Mouse (Mus musculus) kidney, embryonic 16.5 days (tissue): ENCODE data around the gene Klk1b11. TPM values are rescaled to one million over a fixed set of nuclear protein-coding genes. Genes with fewer than 3 reads are reported as not detected.
"Not testable (repeated sequence)": the region's sequence is repeated elsewhere in the genome, so short reads cannot be mapped to it uniquely, and the experiment has no call there.

Experiments used
- ATAC-seq: fragments of 200-750 bp; cut with Nextera tagmentation; 2 replicates; pipeline ENCODE4 v1.8.0; 2017; ENCODE audit warnings: moderate TSS enrichment; ENCODE audit not compliant: low FRiP score, low TSS enrichment
- H3K27ac ChIP-seq: fragments of 300-500 bp; sonication (generic); 2 replicates; pipeline ENCODE4 v1.5.1; 2014; ENCODE audit warnings: low read length
- H3K27me3 ChIP-seq: fragments of 300-500 bp; sonication (generic); 2 replicates; pipeline ENCODE4 v1.6.1; 2014; ENCODE audit warnings: low read length, control low read depth, mixed read lengths; ENCODE audit not compliant: insufficient read depth
- H3K36me3 ChIP-seq: fragments of 300-500 bp; sonication (generic); 2 replicates; pipeline ENCODE4 v1.6.1; 2014; ENCODE audit warnings: low read length, control low read depth, mixed read lengths; ENCODE audit not compliant: insufficient read depth
- H3K4me1 ChIP-seq: fragments of 300-500 bp; sonication (generic); 2 replicates; pipeline ENCODE4 v1.6.1; 2014; ENCODE audit warnings: low read length, control low read depth, mixed read lengths; ENCODE audit not compliant: insufficient read depth
- H3K4me2 ChIP-seq: fragments of 300-500 bp; sonication (generic); replicated peaks from 2 replicates; pipeline ENCODE4 v1.6.1; 2014; ENCODE audit warnings: low read depth, low read length
- H3K4me3 ChIP-seq: fragments of 300-500 bp; sonication (generic); 2 replicates; pipeline ENCODE4 v1.5.1; 2014; ENCODE audit warnings: mild to moderate bottlenecking, low read length
- H3K9ac ChIP-seq: fragments of 300-500 bp; sonication (generic); replicated peaks from 2 replicates; pipeline ENCODE4 v1.6.1; 2014; ENCODE audit warnings: low read length
- H3K9me3 ChIP-seq: fragments of 300-500 bp; sonication (generic); 2 replicates; pipeline ENCODE4 v1.6.1; 2016; ENCODE audit warnings: low read length, control low read depth
- WGBS: fragments of 180-500 bp; shearing (Covaris S2); extraction: QIAGEN DNeasy Blood & Tissue Kit; methylation state at CpG from one replicate; pipeline ENCODE4 v1.1.7; 2014; 5-methylcytosine and 5-hydroxymethylcytosine counted together
- polyA plus RNA-seq: library from polyadenylated mRNA; unstranded; fragments of >200 nt; fragmentation: Nextera tagmentation; extraction: Ambion mirVana; gene quantifications from 2 replicates; pipeline ENCODE4 v1.2.1, GENCODE M21; 2015

Gene Klk1b11
- polyA plus RNA-seq, 1 experiment from 2014 or later = not detected

- ATAC-seq, H3K27me3 ChIP-seq, H3K27ac ChIP-seq, H3K36me3 ChIP-seq, H3K9ac ChIP-seq, H3K4me3 ChIP-seq, H3K4me1 ChIP-seq, H3K4me2 ChIP-seq, H3K9me3 ChIP-seq: not testable (repeated sequence)
Measured at GRCm38 (mm10) chr7:44011868-44012267, 16.2 kb downstream of the Klk1b11 start, which contains the start of gene Klk1b26. Gene Klk1b26, plus strand, starts transcription at chr7:44012168.

GRCm38 (mm10) chr7:44014666-44015065 lies 19.0 kb downstream of the Klk1b11 start:
- not testable (repeated sequence) for ATAC-seq, H3K9ac ChIP-seq, H3K4me3 ChIP-seq, H3K27me3 ChIP-seq, H3K27ac ChIP-seq, H3K36me3 ChIP-seq, H3K4me1 ChIP-seq, H3K4me2 ChIP-seq, H3K9me3 ChIP-seq
- 86% methylated on average over 6 of the region's 6 CpGs for WGBS

DNA sequence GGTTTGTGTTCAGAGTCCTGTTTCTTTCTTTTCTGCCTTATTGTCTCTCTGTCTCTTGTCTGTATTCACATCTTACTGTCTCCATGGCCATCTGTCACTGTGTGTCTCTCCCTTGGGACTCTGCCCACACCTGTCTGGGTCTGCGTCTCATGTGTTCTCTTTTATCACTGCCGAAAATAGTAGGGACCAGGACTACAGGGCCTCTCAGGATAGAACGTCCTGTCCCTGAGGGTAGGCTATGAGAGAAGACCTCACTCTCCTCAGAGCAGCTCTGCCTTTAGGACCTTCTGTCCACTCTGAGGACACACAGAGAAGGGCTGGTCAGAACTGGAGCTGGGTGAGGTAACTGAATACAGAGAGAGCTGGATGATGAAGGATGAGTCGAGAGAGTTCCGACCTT lies 19.4 kb downstream of the Klk1b11 start:
- 82% methylated on average over 5 of the region's 5 CpGs for WGBS
- H3K9ac ChIP-seq = no peak overlapping the region
- H3K4me3 ChIP-seq = no peak overlapping the region
- H3K27ac ChIP-seq = no peak overlapping the region
- H3K27me3 ChIP-seq = no peaks in the 10 kb centered on the region
- H3K4me2 ChIP-seq = no peak overlapping the region
- H3K9me3 ChIP-seq = no peaks in the 10 kb centered on the region
- no peaks in the 10 kb centered on the region for H3K4me1 ChIP-seq
- no peaks in the 10 kb centered on the region for H3K36me3 ChIP-seq
- no peak for ATAC-seq

Other genes starting within 250 kb of the Klk1b11 start
- gene Klk12, start 227.0 kb upstream of the Klk1b11 start, polyA plus RNA-seq = not detected in 2 replicates
- gene Klk11, start 221.3 kb upstream of the Klk1b11 start, polyA plus RNA-seq = not detected in 2 replicates
- 0.54 and 0.71 TPM in 2 replicates for gene Klk10, start 214.8 kb upstream of the Klk1b11 start, polyA plus RNA-seq
- gene Klk9, start 204.0 kb upstream of the Klk1b11 start, polyA plus RNA-seq = 0.23 TPM in 1 of 2 replicates, not detected in the other
- 31.2 and 34.4 TPM in 2 replicates for gene Klk8, start 198.3 kb upstream of the Klk1b11 start, polyA plus RNA-seq
- 0.07 and 0.12 TPM in 2 replicates for gene Klk7, start 184.6 kb upstream of the Klk1b11 start, polyA plus RNA-seq
- 0.15 TPM in 1 of 2 replicates, not detected in the other for gene Klk6, start 171.4 kb upstream of the Klk1b11 start, polyA plus RNA-seq
- gene Klk5, start 153.9 kb upstream of the Klk1b11 start, polyA plus RNA-seq = not detected in 2 replicates
- not detected in 2 replicates for gene Klk4, start 114.7 kb upstream of the Klk1b11 start, polyA plus RNA-seq
- gene Klk15, start 62.1 kb upstream of the Klk1b11 start, polyA plus RNA-seq = not detected in 2 replicates
- not detected in 2 replicates for gene Klk1b8, start 45.2 kb upstream of the Klk1b11 start, polyA plus RNA-seq
- gene Klk1b1, start 29.1 kb upstream of the Klk1b11 start, polyA plus RNA-seq = not detected in 2 replicates
- gene Klk1b9, start 19.8 kb upstream of the Klk1b11 start, polyA plus RNA-seq = not detected in 2 replicates
- gene Klk1b26, start 16.3 kb downstream of the Klk1b11 start, polyA plus RNA-seq = not detected in 2 replicates
- gene Klk1b27, start 56.4 kb downstream of the Klk1b11 start, polyA plus RNA-seq = not detected in 2 replicates
- not detected in 2 replicates for gene Klk1b21, start 106.5 kb downstream of the Klk1b11 start, polyA plus RNA-seq
- not detected in 2 replicates for gene Klk1b22, start 116.8 kb downstream of the Klk1b11 start, polyA plus RNA-seq
- gene Klk1b16, start 140.9 kb downstream of the Klk1b11 start, polyA plus RNA-seq = not detected in 2 replicates
- gene Klk1b24, start 192.4 kb downstream of the Klk1b11 start, polyA plus RNA-seq = not detected in 2 replicates
- 0.19 TPM in 1 of 2 replicates, not detected in the other for gene Klk1b3, start 202.3 kb downstream of the Klk1b11 start, polyA plus RNA-seq
- not detected in 2 replicates for gene Klk1b4, start 211.6 kb downstream of the Klk1b11 start, polyA plus RNA-seq
- 0.15 TPM in 1 of 2 replicates, not detected in the other for gene Klk1b5, start 220.1 kb downstream of the Klk1b11 start, polyA plus RNA-seq
- 7.2 and 10.9 TPM in 2 replicates for gene Klk1, start 229.5 kb downstream of the Klk1b11 start, polyA plus RNA-seq
- 0.26 TPM in 1 of 2 replicates, not detected in the other for gene Gm36864, start 240.3 kb downstream of the Klk1b11 start, polyA plus RNA-seq